Mouse (Mus musculus) midbrain, embryonic 11.5 days (tissue): ENCODE measurements at regions not wholly inside any gene's neighbourhood (a gene's known extent, or its start where the extent isn't known, plus 50 kb on each side); places are given as distances from the start of the nearest gene placed in this dataset.

Source experiments
- ATAC-seq: fragments of 200-750 bp; cut with Nextera tagmentation; 2 replicates; pipeline ENCODE4 v1.8.0; 2017; ENCODE audit warnings: moderate TSS enrichment, moderate library complexity; ENCODE audit not compliant: low FRiP score
- DNase-seq: peaks from one replicate; pipeline ENCODE4 v3.0.0; 2015; ENCODE audit warnings: low spot score; ENCODE audit errors: missing footprints
- H3K27ac ChIP-seq: fragments of 300-500 bp; sonication (generic); 2 replicates; pipeline ENCODE4 v1.5.1; 2014; ENCODE audit warnings: low read depth, low read length
- H3K27me3 ChIP-seq: fragments of 300-500 bp; sonication (generic); 2 replicates; pipeline ENCODE4 v1.6.1; 2014; ENCODE audit warnings: mild to moderate bottlenecking, low read length, moderate library complexity, mixed read lengths; ENCODE audit not compliant: control insufficient read depth, insufficient read depth
- H3K36me3 ChIP-seq: fragments of 300-500 bp; sonication (generic); 2 replicates; pipeline ENCODE4 v1.6.1; 2014; ENCODE audit warnings: mild to moderate bottlenecking, low read length, moderate library complexity, mixed read lengths; ENCODE audit not compliant: control insufficient read depth, insufficient read depth
- H3K4me1 ChIP-seq: fragments of 300-500 bp; sonication (generic); 2 replicates; pipeline ENCODE4 v1.6.1; 2014; ENCODE audit warnings: low read length; ENCODE audit not compliant: control insufficient read depth, insufficient read depth
- H3K4me2 ChIP-seq: fragments of 300-500 bp; sonication (generic); 2 replicates; pipeline ENCODE4 v1.6.1; 2014; ENCODE audit warnings: mild to moderate bottlenecking, moderate library complexity
- H3K4me3 ChIP-seq: fragments of 300-500 bp; sonication (generic); 2 replicates; pipeline ENCODE4 v1.5.1; 2014; ENCODE audit warnings: low read depth, low read length
- H3K9ac ChIP-seq: fragments of 300-500 bp; sonication (generic); 2 replicates; pipeline ENCODE4 v1.6.1; 2014; ENCODE audit warnings: low read length
- H3K9me3 ChIP-seq: fragments of 300-500 bp; sonication (generic); 2 replicates; pipeline ENCODE4 v1.6.1; 2016; ENCODE audit warnings: low read length; ENCODE audit not compliant: control insufficient read depth
- whole genome bisulfite sequencing: fragments of 180-500 bp; shearing (Covaris S2); extraction: QIAGEN DNeasy Blood & Tissue Kit; methylation state at CpG from one replicate; pipeline ENCODE4 v1.1.7; 2014; 5-methylcytosine and 5-hydroxymethylcytosine counted together

- no peaks in the 10 kb centered on the region for H3K36me3 ChIP-seq
- no peak for ATAC-seq
- no peaks in the 10 kb centered on the region for H3K4me1 ChIP-seq
- WGBS, result 75% methylated on average over 10 of the region's 10 CpGs
- H3K27me3 ChIP-seq, result no peaks in the 10 kb centered on the region
- no peak overlapping the region for H3K4me2 ChIP-seq
- H3K9me3 ChIP-seq, result no peaks in the 10 kb centered on the region
- H3K27ac ChIP-seq, result no peak overlapping the region
- DNase-seq, result peak; percentile 82
- no peak overlapping the region for H3K9ac ChIP-seq
- no peak overlapping the region for H3K4me3 ChIP-seq
Observed at GRCm38 (mm10) chr13:107872137-107872536, 172.1 kb upstream of the Smim15 start.

GRCm38 (mm10) chr13:107868906-107869305 lies 175.3 kb upstream of the Smim15 start:
- Histone ChIP-seq H3K27me3 (no peaks in the 10 kb centered on the region), H3K9me3 (no peaks in the 10 kb centered on the region), H3K36me3 (no peaks in the 10 kb centered on the region), H3K4me1 (0 out of 2 replicates have a peak, but pooled peaks cover 2% of the 10 kb centered on the region), H3K27ac (no peak overlapping the region), H3K4me2 (no peak overlapping the region), H3K4me3 (no peak overlapping the region), H3K9ac (no peak overlapping the region)
- DNase-seq (no peak), ATAC-seq (no peak)
- WGBS, result 86% methylated on average over 7 of the region's 7 CpGs

- peaks cover 4% of the 10 kb centered on the region for H3K4me1 ChIP-seq
- no peaks in the 10 kb centered on the region for H3K9me3 ChIP-seq
- no peak for ATAC-seq
- no peak overlapping the region for H3K4me3 ChIP-seq
- no peak for DNase-seq
- no peak overlapping the region for H3K9ac ChIP-seq
- H3K4me2 ChIP-seq, result no peak overlapping the region
- WGBS, result 89% methylated on average over 4 of the region's 4 CpGs
- no peak overlapping the region for H3K27ac ChIP-seq
- no peaks in the 10 kb centered on the region for H3K36me3 ChIP-seq
- H3K27me3 ChIP-seq, result no peaks in the 10 kb centered on the region
Observed at GRCm38 (mm10) chr13:107866825-107867224, 177.4 kb upstream of the Smim15 start.

GRCm38 (mm10) chr13:107862793-107863654 lies 181.2 kb upstream of the Smim15 start:
- Histone ChIP-seq H3K36me3 (no peaks in the 10 kb centered on the region), H3K9me3 (no peaks in the 10 kb centered on the region)

GRCm38 (mm10) chr13:107861384-107862134 lies 182.7 kb upstream of the Smim15 start:
- Histone ChIP-seq H3K4me3 (no peak overlapping the region), H3K4me2 (no peak overlapping the region), H3K9ac (no peak overlapping the region), H3K27me3 (no peaks in the 10 kb centered on the region), H3K4me1 (peaks cover 11% of the 10 kb centered on the region), H3K36me3 (no peaks in the 10 kb centered on the region), H3K27ac (no peak overlapping the region), H3K9me3 (no peaks in the 10 kb centered on the region)
- DNase-seq, result no peak
- ATAC-seq, result peak; percentile 46; the same call in 1 of the 2 replicates
- 68% methylated on average over 17 of the region's 17 CpGs for WGBS

More at GRCm38 (mm10) chr13:107862793-107863654, 181.2 kb upstream of the Smim15 start:
- H3K9ac ChIP-seq, result no peak overlapping the region
- no peak overlapping the region for H3K4me3 ChIP-seq
- H3K4me1 ChIP-seq, result peaks cover 9% of the 10 kb centered on the region
- 88% methylated on average over 11 of the region's 11 CpGs for whole genome bisulfite sequencing
- no peak overlapping the region for H3K4me2 ChIP-seq
- DNase-seq (no peak), ATAC-seq (no peak)
- H3K27me3 ChIP-seq, result no peaks in the 10 kb centered on the region
- no peak overlapping the region for H3K27ac ChIP-seq

- no peaks in the 10 kb centered on the region for H3K36me3 ChIP-seq
- no peak overlapping the region for H3K9ac ChIP-seq
- no peak overlapping the region for H3K4me3 ChIP-seq
- H3K27me3 ChIP-seq, result no peaks in the 10 kb centered on the region
- ATAC-seq, result no peak
- H3K27ac ChIP-seq, result no peak overlapping the region
- DNase-seq, result no peak
- 82% methylated on average over 13 of the region's 13 CpGs for WGBS
- H3K4me2 ChIP-seq, result no peak overlapping the region
- peaks cover 8% of the 10 kb centered on the region for H3K4me1 ChIP-seq
- H3K9me3 ChIP-seq, result no peaks in the 10 kb centered on the region
Observed at GRCm38 (mm10) chr13:107857043-107857755, 187.0 kb upstream of the Smim15 start.

GRCm38 (mm10) chr13:107850907-107851560 lies 193.2 kb upstream of the Smim15 start:
- DNase-seq, result no peak
- no peak overlapping the region for H3K27ac ChIP-seq
- H3K4me3 ChIP-seq, result no peak overlapping the region
- H3K9ac ChIP-seq, result no peak overlapping the region
- no peaks in the 10 kb centered on the region for H3K27me3 ChIP-seq
- H3K4me1 ChIP-seq, result peaks cover 20% of the 10 kb centered on the region
- 74% methylated on average over 8 of the region's 8 CpGs for WGBS
- ATAC-seq, result no peak
- H3K9me3 ChIP-seq, result no peaks in the 10 kb centered on the region
- H3K4me2 ChIP-seq, result no peak overlapping the region
- no peaks in the 10 kb centered on the region for H3K36me3 ChIP-seq

GRCm38 (mm10) chr13:107848871-107849270 lies 195.4 kb upstream of the Smim15 start:
- Histone ChIP-seq H3K9me3 (no peaks in the 10 kb centered on the region), H3K36me3 (no peaks in the 10 kb centered on the region), H3K4me3 (no peak overlapping the region), H3K9ac (no peak overlapping the region), H3K4me1 (peaks cover 27% of the 10 kb centered on the region), H3K27me3 (no peaks in the 10 kb centered on the region), H3K27ac (no peak overlapping the region), H3K4me2 (no peak overlapping the region)
- ATAC-seq (no peak), DNase-seq (no peak)
- WGBS, result 83% methylated on average over 7 of the region's 7 CpGs
